Mouse (Mus musculus): ENCODE measurements around the gene Rpl29.

Rpl29 gene

GRCm38 (mm10) chr9:106454071-106454761 lies 25.0 kb downstream of the Rpl29 start:
- in situ Hi-C loops (cut with MboI, MseI): no loop called here

GRCm38 (mm10) chr9:106454888-106455681 lies 25.8 kb downstream of the Rpl29 start:
- in situ Hi-C loops (cut with MboI, MseI): no loop called here

GRCm38 (mm10) chr9:106456325-106457162 lies 27.3 kb downstream of the Rpl29 start:
- in situ Hi-C loops (cut with MboI, MseI): no loop called here

GRCm38 (mm10) chr9:106457163-106457559 lies 27.9 kb downstream of the Rpl29 start:
- in situ Hi-C loops (cut with MboI, MseI): no loop called here

GRCm38 (mm10) chr9:106457920-106458319 lies 28.7 kb downstream of the Rpl29 start:
- in situ Hi-C loops (cut with MboI, MseI): no loop called here

- in situ Hi-C loops (cut with MboI, MseI): no loop called here
Measured at GRCm38 (mm10) chr9:106459946-106460345, 30.7 kb downstream of the Rpl29 start.

- in situ Hi-C loops (cut with MboI, MseI): no loop called here
Measured at GRCm38 (mm10) chr9:106460401-106461025, 31.3 kb downstream of the Rpl29 start.

- in situ Hi-C loops (cut with MboI, MseI): no loop called here
Measured at GRCm38 (mm10) chr9:106461026-106461415, 31.8 kb downstream of the Rpl29 start.

GRCm38 (mm10) chr9:106461641-106462429 lies 32.6 kb downstream of the Rpl29 start:
- in situ Hi-C loops (cut with MboI, MseI): no loop called here

GRCm38 (mm10) chr9:106462430-106462800 lies 33.2 kb downstream of the Rpl29 start:
- in situ Hi-C loops (cut with MboI, MseI): no loop called here

- in situ Hi-C loops (cut with MboI, MseI): no loop called here
Measured at GRCm38 (mm10) chr9:106463122-106464063, 34.1 kb downstream of the Rpl29 start.

GRCm38 (mm10) chr9:106464751-106465541 lies 35.7 kb downstream of the Rpl29 start:
- in situ Hi-C loops (cut with MboI, MseI): no loop called here

- in situ Hi-C loops (cut with MboI, MseI): no loop called here
Measured at GRCm38 (mm10) chr9:106465571-106466200, 36.4 kb downstream of the Rpl29 start, which contains the start of gene Gpr62. Gene Gpr62 (minus strand): TSS chr9:106465938.

GRCm38 (mm10) chr9:106466721-106467120 lies 37.5 kb downstream of the Rpl29 start:
- in situ Hi-C loops (cut with MboI, MseI): no loop called here

- in situ Hi-C loops (cut with MboI, MseI): no loop called here
Measured at GRCm38 (mm10) chr9:106467746-106468145, 38.5 kb downstream of the Rpl29 start.

- in situ Hi-C loops (cut with MboI, MseI): no loop called here
Measured at GRCm38 (mm10) chr9:106469317-106469716, 40.1 kb downstream of the Rpl29 start.

- in situ Hi-C loops (cut with MboI, MseI): no loop called here
Measured at GRCm38 (mm10) chr9:106469776-106470175, 40.5 kb downstream of the Rpl29 start.

- in situ Hi-C loops (cut with MboI, MseI): no loop called here
Measured at GRCm38 (mm10) chr9:106470991-106471750, 41.9 kb downstream of the Rpl29 start.
